Mouse (Mus musculus): ENCODE results near the gene Zbtb49. TPM values are rescaled to one million over a fixed set of nuclear protein-coding genes. Genes with fewer than 3 reads are reported as not detected.

The Zbtb49 gene
- polyA plus RNA-seq, 1 experiment from 2014 or later: 19.8 TPM

GRCm38 (mm10) chr5:38174256-38174912 is 45.9 kb downstream of the Zbtb49 start:
- no peaks in the 10 kb centered on the region for H3K36me3 ChIP-seq (ENCODE audit: control insufficient read depth, insufficient read depth, low read length)
- no peaks in the 10 kb centered on the region for H3K4me1 ChIP-seq (ENCODE audit: control insufficient read depth, insufficient read depth, low read length)
- WGBS: 81% methylated on average over 16 of the region's 16 CpGs
- no peaks in the 10 kb centered on the region for H3K27me3 ChIP-seq (ENCODE audit: control insufficient read depth, insufficient read depth, low read depth, low read length)
- no peak for ATAC-seq
- H3K27ac ChIP-seq (ENCODE audit: low read length): no peak overlapping the region
- H3K9me3 ChIP-seq (replicated peaks; ENCODE audit: control insufficient read depth, low read length, poor library complexity, severe bottlenecking): peaks cover 4% of the 10 kb centered on the region; the same call in 1 of the 2 replicates
- H3K4me2 ChIP-seq (ENCODE audit: low read length): no peak overlapping the region
- H3K4me3 ChIP-seq (ENCODE audit: low read depth, low read length): no peak overlapping the region
- no peak overlapping the region for H3K9ac ChIP-seq (ENCODE audit: low read depth, low read length)

- Histone ChIP-seq H3K4me2 (ENCODE audit: low read length) (no peak overlapping the region), H3K4me1 (ENCODE audit: control insufficient read depth, insufficient read depth, low read length) (no peaks in the 10 kb centered on the region; the same call in 1 of the 2 replicates), H3K9me3 (replicated peaks; ENCODE audit: control insufficient read depth, low read length, poor library complexity, severe bottlenecking) (peaks cover 4% of the 10 kb centered on the region; the same call in 1 of the 2 replicates), H3K27ac (ENCODE audit: low read length) (no peak overlapping the region), H3K27me3 (ENCODE audit: control insufficient read depth, insufficient read depth, low read depth, low read length) (no peaks in the 10 kb centered on the region), H3K36me3 (ENCODE audit: control insufficient read depth, insufficient read depth, low read length) (no peaks in the 10 kb centered on the region), H3K4me3 (ENCODE audit: low read depth, low read length) (no peak overlapping the region), H3K9ac (ENCODE audit: low read depth, low read length) (no peak overlapping the region)
- no peak for ATAC-seq
- 63% methylated on average over 5 of the region's 5 CpGs for WGBS
These were observed 46.5 kb downstream of the Zbtb49 start for GRCm38 (mm10) chr5:38173766-38174165.

GRCm38 (mm10) chr5:38168497-38168896 is 51.8 kb downstream of the Zbtb49 start:
- Histone ChIP-seq H3K4me1 (ENCODE audit: control insufficient read depth, insufficient read depth, low read length) (no peaks in the 10 kb centered on the region; the same call in 1 of the 2 replicates), H3K27ac (ENCODE audit: low read length) (peak overlapping the region; percentile 33; the same call in 1 of the 2 replicates), H3K4me3 (ENCODE audit: low read depth, low read length) (no peak overlapping the region), H3K9ac (ENCODE audit: low read depth, low read length) (no peak overlapping the region), H3K27me3 (ENCODE audit: control insufficient read depth, insufficient read depth, low read depth, low read length) (no peaks in the 10 kb centered on the region), H3K4me2 (ENCODE audit: low read length) (no peak overlapping the region), H3K9me3 (replicated peaks; ENCODE audit: control insufficient read depth, low read length, poor library complexity, severe bottlenecking) (peaks cover 4% of the 10 kb centered on the region; the same call in 1 of the 2 replicates), H3K36me3 (ENCODE audit: control insufficient read depth, insufficient read depth, low read length) (no peaks in the 10 kb centered on the region)
- peak; percentile 30; the same call in 1 of the 2 replicates for ATAC-seq
- WGBS: 62% methylated on average over 11 of the region's 11 CpGs

- Histone ChIP-seq H3K4me2 (ENCODE audit: low read length) (peak within 1 kb of the TSS; percentile 95), H3K27ac (ENCODE audit: low read length) (peak within 1 kb of the TSS; percentile 98), H3K27me3 (ENCODE audit: control insufficient read depth, insufficient read depth, low read depth, low read length) (no peaks in the 10 kb centered on the region), H3K9me3 (replicated peaks; ENCODE audit: control insufficient read depth, low read length, poor library complexity, severe bottlenecking) (no peaks in the 10 kb centered on the region), H3K9ac (ENCODE audit: low read depth, low read length) (peak within 1 kb of the TSS; percentile 99), H3K4me3 (ENCODE audit: low read depth, low read length) (peak within 1 kb of the TSS; percentile 84), H3K36me3 (ENCODE audit: control insufficient read depth, insufficient read depth, low read length) (peaks cover 18% of the 10 kb centered on the region), H3K4me1 (ENCODE audit: control insufficient read depth, insufficient read depth, low read length) (peaks cover 35% of the 10 kb centered on the region)
- peak; percentile 52 for ATAC-seq
- 6% methylated on average over 35 of the region's 35 CpGs for WGBS
These were observed 60.4 kb downstream of the Zbtb49 start, which contains the start of gene Nsg1 for GRCm38 (mm10) chr5:38159634-38160413. Gene Nsg1, minus strand, starts transcription at chr5:38159907.

- Histone ChIP-seq H3K4me3 (ENCODE audit: low read depth, low read length) (peak overlapping the region; percentile 84), H3K27me3 (ENCODE audit: control insufficient read depth, insufficient read depth, low read depth, low read length) (no peaks in the 10 kb centered on the region), H3K4me1 (ENCODE audit: control insufficient read depth, insufficient read depth, low read length) (peaks cover 42% of the 10 kb centered on the region), H3K9ac (ENCODE audit: low read depth, low read length) (peak overlapping the region; percentile 99), H3K36me3 (ENCODE audit: control insufficient read depth, insufficient read depth, low read length) (peaks cover 24% of the 10 kb centered on the region), H3K9me3 (replicated peaks; ENCODE audit: control insufficient read depth, low read length, poor library complexity, severe bottlenecking) (no peaks in the 10 kb centered on the region), H3K4me2 (ENCODE audit: low read length) (peak overlapping the region; percentile 95), H3K27ac (ENCODE audit: low read length) (peak overlapping the region; percentile 98)
- WGBS: 0% methylated on average over 75 of the region's 79 CpGs
- ATAC-seq: peak; percentile 85
These were observed 61.2 kb downstream of the Zbtb49 start for GRCm38 (mm10) chr5:38158947-38159633.

- Histone ChIP-seq H3K4me1 (ENCODE audit: control insufficient read depth, insufficient read depth, low read length) (peaks cover 48% of the 10 kb centered on the region), H3K36me3 (ENCODE audit: control insufficient read depth, insufficient read depth, low read length) (peaks cover 29% of the 10 kb centered on the region), H3K4me3 (ENCODE audit: low read depth, low read length) (peak overlapping the region; percentile 84), H3K4me2 (ENCODE audit: low read length) (peak overlapping the region; percentile 95), H3K9me3 (replicated peaks; ENCODE audit: control insufficient read depth, low read length, poor library complexity, severe bottlenecking) (no peaks in the 10 kb centered on the region), H3K27ac (ENCODE audit: low read length) (peak overlapping the region; percentile 98), H3K27me3 (ENCODE audit: control insufficient read depth, insufficient read depth, low read depth, low read length) (no peaks in the 10 kb centered on the region), H3K9ac (ENCODE audit: low read depth, low read length) (peak overlapping the region; percentile 99)
- ATAC-seq: peak; percentile 57
- WGBS: under 1% methylated on average over 17 of the region's 17 CpGs
These were observed 61.7 kb downstream of the Zbtb49 start for GRCm38 (mm10) chr5:38158501-38158946.

GRCm38 (mm10) chr5:38157481-38158020 is 62.7 kb downstream of the Zbtb49 start:
- no peaks in the 10 kb centered on the region for H3K27me3 ChIP-seq (ENCODE audit: control insufficient read depth, insufficient read depth, low read depth, low read length)
- peaks cover 37% of the 10 kb centered on the region for H3K36me3 ChIP-seq (ENCODE audit: control insufficient read depth, insufficient read depth, low read length)
- H3K4me1 ChIP-seq (ENCODE audit: control insufficient read depth, insufficient read depth, low read length): peaks cover 58% of the 10 kb centered on the region
- peak overlapping the region; percentile 84 for H3K4me3 ChIP-seq (ENCODE audit: low read depth, low read length)
- no peaks in the 10 kb centered on the region for H3K9me3 ChIP-seq (replicated peaks; ENCODE audit: control insufficient read depth, low read length, poor library complexity, severe bottlenecking)
- peak overlapping the region; percentile 98 for H3K27ac ChIP-seq (ENCODE audit: low read length)
- H3K4me2 ChIP-seq (ENCODE audit: low read length): peak overlapping the region; percentile 95
- ATAC-seq: no peak
- H3K9ac ChIP-seq (ENCODE audit: low read depth, low read length): peak overlapping the region; percentile 99
- whole genome bisulfite sequencing: 32% methylated on average over 9 of the region's 9 CpGs

- H3K36me3 ChIP-seq (ENCODE audit: control insufficient read depth, insufficient read depth, low read length): peaks cover 56% of the 10 kb centered on the region
- peaks cover 69% of the 10 kb centered on the region for H3K4me1 ChIP-seq (ENCODE audit: control insufficient read depth, insufficient read depth, low read length)
- ATAC-seq: no peak
- H3K9ac ChIP-seq (ENCODE audit: low read depth, low read length): 0 out of 2 replicates have a peak overlapping the region, but pooled peaks have one; percentile 3
- peak overlapping the region; percentile 3; the same call in 1 of the 2 replicates for H3K27ac ChIP-seq (ENCODE audit: low read length)
- H3K27me3 ChIP-seq (ENCODE audit: control insufficient read depth, insufficient read depth, low read depth, low read length): no peaks in the 10 kb centered on the region
- H3K4me3 ChIP-seq (ENCODE audit: low read depth, low read length): 0 out of 2 replicates have a peak overlapping the region, but pooled peaks have one; percentile 1
- H3K9me3 ChIP-seq (replicated peaks; ENCODE audit: control insufficient read depth, low read length, poor library complexity, severe bottlenecking): no peaks in the 10 kb centered on the region
- 89% methylated on average over 5 of the region's 5 CpGs for WGBS
- peak overlapping the region; percentile 25 for H3K4me2 ChIP-seq (ENCODE audit: low read length)
These were observed 66.6 kb downstream of the Zbtb49 start for GRCm38 (mm10) chr5:38153636-38154035.
